Mouse (Mus musculus): ENCODE data around the gene Adh6b. TPM values are rescaled to one million over a fixed set of nuclear protein-coding genes. Genes with fewer than 3 reads are reported as not detected.

Adh6b gene
- under 1 TPM in 1 of 2 experiments, not detected in 1; 0.27 TPM for total RNA-seq (2021)
- long read RNA-seq, result 0 reads

DNA sequence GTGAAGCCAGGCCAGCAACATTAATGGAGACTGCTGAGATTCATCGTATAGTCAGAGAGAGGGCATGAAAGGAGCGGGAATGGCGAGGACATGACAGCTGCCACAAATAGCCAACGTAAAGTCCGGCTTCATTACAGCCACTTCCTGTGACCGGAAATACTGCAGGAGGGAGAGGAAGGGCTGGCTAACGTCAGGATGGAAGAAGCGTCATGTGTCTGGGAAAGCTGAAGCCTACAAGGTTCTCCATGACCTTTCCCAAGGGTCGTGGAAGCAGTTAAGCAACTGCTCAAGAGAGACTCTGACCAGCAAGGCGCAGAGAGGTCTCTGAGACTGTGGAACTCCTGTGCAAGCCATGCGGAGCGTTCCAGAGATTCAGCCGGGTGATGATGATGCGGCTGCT, at the start of gene Adh6b:
TSS of gene Adh6b (plus strand) at position 305 of the 400 bp plus-strand sequence.
- DNase-seq (ENCODE audit: low spot score in 2 of 2), result no peak

GRCm38 (mm10) chr3:138293298-138293895, 48.2 kb upstream of the Adh6b start:
- no peak for DNase-seq (ENCODE audit: low spot score in 2 of 2)

GRCm38 (mm10) chr3:138300130-138300529, 41.4 kb upstream of the Adh6b start:
- no peak for DNase-seq (ENCODE audit: low spot score in 2 of 2)

GRCm38 (mm10) chr3:138302676-138303075, 38.9 kb upstream of the Adh6b start:
- no peak for DNase-seq (ENCODE audit: low spot score in 2 of 2)

GRCm38 (mm10) chr3:138303771-138304488, 37.6 kb upstream of the Adh6b start:
- DNase-seq (ENCODE audit: low spot score in 2 of 2), result no peak

DNA sequence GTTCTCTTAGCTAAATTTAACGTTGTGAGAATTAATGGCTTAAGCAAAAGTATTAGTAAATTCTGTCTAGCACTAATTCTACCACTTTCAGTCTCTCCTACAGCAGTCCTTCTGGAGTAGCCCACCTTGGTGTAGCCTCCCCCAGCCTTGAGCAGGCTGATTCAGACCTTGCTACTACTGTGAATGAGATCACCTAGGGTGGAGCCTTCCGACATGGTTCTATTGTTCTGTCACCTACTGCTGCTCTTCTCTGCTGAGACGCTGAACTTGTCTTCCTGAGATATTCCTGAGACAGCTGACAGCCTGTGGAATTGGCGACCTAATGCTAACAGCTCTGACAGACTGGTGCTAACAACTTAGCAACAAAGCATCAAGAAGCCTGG, 37.1 kb upstream of the Adh6b start:
- DNase-seq (ENCODE audit: low spot score in 2 of 2), result no peak

- DNase-seq (ENCODE audit: low spot score in 2 of 2), result no peak
These were observed 35.9 kb upstream of the Adh6b start for GRCm38 (mm10) chr3:138305486-138306289.

GRCm38 (mm10) chr3:138306290-138306683, 35.3 kb upstream of the Adh6b start:
- no peak for DNase-seq (ENCODE audit: low spot score in 2 of 2)

- DNase-seq (ENCODE audit: low spot score in 2 of 2), result no peak
These were observed 31.7 kb upstream of the Adh6b start for GRCm38 (mm10) chr3:138309910-138310309.

- DNase-seq (ENCODE audit: low spot score in 2 of 2), result no peak
These were observed 30.6 kb upstream of the Adh6b start for GRCm38 (mm10) chr3:138311015-138311414.

DNA sequence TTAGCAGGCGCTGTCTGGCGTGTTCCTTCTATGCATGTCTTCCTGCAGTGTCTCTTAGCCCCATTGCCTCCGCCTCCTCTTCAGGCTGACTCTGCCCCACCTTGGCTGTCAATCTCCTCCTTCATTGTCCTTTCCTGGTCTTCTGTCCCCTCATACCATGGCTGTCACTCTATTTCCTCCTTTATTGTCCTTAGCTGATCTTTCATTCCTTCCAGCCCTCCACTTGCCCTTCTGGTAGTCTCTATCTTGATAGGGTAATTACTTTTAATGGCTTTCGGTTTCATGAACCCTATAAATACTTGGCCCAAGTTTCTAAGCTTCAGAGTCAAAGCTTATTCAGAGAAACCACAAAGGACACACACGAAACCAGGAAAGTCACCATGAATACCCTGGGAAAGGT, 28.6 kb upstream of the Adh6b start, which contains the start of gene Adh6a:
TSS of gene Adh6a (plus strand) at position 322 of the 400 bp plus-strand sequence.
- no peak for DNase-seq (ENCODE audit: low spot score in 2 of 2)

- no peak for DNase-seq (ENCODE audit: low spot score in 2 of 2)
These were observed 24.6 kb upstream of the Adh6b start for GRCm38 (mm10) chr3:138316908-138317472.

- no peak for DNase-seq (ENCODE audit: low spot score in 2 of 2)
These were observed 16.6 kb upstream of the Adh6b start for GRCm38 (mm10) chr3:138325001-138325400.

DNA sequence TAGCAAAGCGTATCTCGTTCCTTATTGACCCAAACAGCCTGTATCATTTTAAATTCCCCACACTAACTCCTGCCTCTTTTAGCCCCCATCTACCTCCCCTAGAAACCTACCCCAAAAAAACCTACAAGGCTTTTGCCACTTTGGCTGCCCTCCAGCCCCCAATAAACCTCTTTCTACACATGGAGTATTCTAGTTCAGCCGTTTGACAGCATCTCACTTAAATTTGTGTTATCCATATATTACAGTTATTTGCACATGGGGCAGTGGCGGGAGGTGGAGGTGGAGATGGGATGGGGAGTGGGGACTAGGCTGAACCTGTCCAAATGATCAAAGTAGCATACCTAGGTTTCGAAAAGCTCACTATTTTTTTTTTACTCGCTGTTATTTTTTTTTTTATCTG, 16.1 kb upstream of the Adh6b start:
- DNase-seq (ENCODE audit: low spot score in 2 of 2), result no peak

- DNase-seq (ENCODE audit: low spot score in 2 of 2), result no peak
These were observed 7.7 kb upstream of the Adh6b start for GRCm38 (mm10) chr3:138333910-138334309.

DNA sequence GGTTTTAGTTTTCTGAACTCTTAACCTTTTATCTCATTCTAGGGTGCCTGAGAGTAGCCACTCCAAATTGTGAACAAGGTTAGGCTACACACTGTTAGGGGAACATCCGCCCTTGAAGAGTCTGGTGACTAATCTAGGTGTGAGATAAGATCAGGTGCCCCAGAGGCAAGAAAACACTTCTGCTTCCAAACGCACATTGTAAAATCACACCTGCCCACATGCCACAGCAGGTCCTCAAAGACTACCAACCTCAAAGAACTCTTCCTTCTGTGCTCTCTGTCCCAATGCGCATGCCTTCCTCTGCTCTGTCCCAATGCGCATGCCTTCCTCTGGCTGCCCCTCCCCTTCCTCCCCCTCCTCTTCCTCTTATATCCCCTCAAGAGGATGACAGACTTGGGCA, 7.3 kb upstream of the Adh6b start:
- DNase-seq (ENCODE audit: low spot score in 2 of 2), result no peak

GRCm38 (mm10) chr3:138335566-138335965, 6.0 kb upstream of the Adh6b start:
- no peak for DNase-seq (ENCODE audit: low spot score in 2 of 2)

GRCm38 (mm10) chr3:138336104-138336754, 5.3 kb upstream of the Adh6b start:
- no peak for DNase-seq (ENCODE audit: low spot score in 2 of 2)

- DNase-seq (ENCODE audit: low spot score in 2 of 2), result no peak
These were observed 5.5 kb downstream of the Adh6b start for GRCm38 (mm10) chr3:138347041-138347440.

- DNase-seq (ENCODE audit: low spot score in 2 of 2), result no peak
These were observed 10.6 kb downstream of the Adh6b start for GRCm38 (mm10) chr3:138352012-138352809.
